Mouse (Mus musculus): ENCODE results near the gene Gm13698. TPM values are rescaled to one million over a fixed set of nuclear protein-coding genes. Genes with fewer than 3 reads are reported as not detected.

The Gm13698 gene
- not detected in 2 replicates for polyA plus RNA-seq (2012; rRNA removed)

DNA sequence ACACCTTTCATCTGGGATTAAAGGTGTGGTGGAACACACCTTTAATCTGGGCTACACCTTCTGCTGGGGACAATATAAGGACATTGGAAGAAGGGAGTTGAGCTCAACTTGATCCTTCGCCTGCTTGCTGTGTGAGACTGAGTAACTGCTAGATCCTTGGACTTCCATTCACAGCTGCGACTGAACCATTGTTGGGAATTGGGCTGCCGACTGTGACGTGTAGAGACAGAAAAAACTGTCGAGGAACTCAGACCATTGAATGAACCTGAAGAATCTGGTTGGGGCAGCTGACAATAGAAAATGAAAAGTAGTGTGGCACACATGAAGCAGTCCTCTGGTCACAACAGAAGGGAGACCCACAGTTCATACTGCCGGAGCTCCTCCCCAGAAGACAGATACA is at the start of gene Gm13698:
Gene Gm13698, plus strand, starts transcription at position 301 of the 400 bp plus-strand sequence.

DNA sequence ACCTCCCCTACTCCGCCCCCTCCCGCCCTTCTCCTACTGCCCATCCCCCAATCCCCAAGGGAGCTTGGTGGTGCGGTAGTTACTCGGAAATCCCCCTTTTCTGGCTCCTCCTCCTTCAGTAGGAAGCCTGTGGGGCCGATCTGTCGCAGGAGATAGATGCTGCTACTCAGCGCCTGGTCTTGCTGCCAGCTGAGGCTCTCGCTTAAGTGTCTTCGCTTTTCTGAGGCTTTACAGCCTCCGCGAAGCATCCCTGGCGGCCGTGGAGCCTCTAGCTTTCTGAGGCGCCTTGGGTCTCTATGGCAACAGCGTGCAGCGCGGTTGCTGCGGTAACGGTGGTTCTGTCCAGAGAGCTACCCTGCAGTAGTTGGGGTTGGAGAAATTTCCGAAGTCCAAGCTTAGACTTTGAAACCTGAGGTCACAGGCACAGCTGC is 14.5 kb upstream of the Gm13698 start, which contains the start of gene Zswim2:
Gene Zswim2, minus strand, starts transcription at position 298 of the 431 bp plus-strand sequence.

DNA sequence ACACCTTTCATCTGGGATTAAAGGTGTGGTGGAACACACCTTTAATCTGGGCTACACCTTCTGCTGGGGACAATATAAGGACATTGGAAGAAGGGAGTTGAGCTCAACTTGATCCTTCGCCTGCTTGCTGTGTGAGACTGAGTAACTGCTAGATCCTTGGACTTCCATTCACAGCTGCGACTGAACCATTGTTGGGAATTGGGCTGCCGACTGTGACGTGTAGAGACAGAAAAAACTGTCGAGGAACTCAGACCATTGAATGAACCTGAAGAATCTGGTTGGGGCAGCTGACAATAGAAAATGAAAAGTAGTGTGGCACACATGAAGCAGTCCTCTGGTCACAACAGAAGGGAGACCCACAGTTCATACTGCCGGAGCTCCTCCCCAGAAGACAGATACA is 5.7 kb downstream of the Gm13698 start, which contains the start of gene Gm13693:
Gene Gm13693, plus strand, starts transcription at position 301 of the 400 bp plus-strand sequence.

DNA sequence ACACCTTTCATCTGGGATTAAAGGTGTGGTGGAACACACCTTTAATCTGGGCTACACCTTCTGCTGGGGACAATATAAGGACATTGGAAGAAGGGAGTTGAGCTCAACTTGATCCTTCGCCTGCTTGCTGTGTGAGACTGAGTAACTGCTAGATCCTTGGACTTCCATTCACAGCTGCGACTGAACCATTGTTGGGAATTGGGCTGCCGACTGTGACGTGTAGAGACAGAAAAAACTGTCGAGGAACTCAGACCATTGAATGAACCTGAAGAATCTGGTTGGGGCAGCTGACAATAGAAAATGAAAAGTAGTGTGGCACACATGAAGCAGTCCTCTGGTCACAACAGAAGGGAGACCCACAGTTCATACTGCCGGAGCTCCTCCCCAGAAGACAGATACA is 11.5 kb downstream of the Gm13698 start, which contains the start of gene Gm13695:
Gene Gm13695, plus strand, starts transcription at position 301 of the 400 bp plus-strand sequence.

DNA sequence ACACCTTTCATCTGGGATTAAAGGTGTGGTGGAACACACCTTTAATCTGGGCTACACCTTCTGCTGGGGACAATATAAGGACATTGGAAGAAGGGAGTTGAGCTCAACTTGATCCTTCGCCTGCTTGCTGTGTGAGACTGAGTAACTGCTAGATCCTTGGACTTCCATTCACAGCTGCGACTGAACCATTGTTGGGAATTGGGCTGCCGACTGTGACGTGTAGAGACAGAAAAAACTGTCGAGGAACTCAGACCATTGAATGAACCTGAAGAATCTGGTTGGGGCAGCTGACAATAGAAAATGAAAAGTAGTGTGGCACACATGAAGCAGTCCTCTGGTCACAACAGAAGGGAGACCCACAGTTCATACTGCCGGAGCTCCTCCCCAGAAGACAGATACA is 17.3 kb downstream of the Gm13698 start, which contains the start of gene Gm13696:
Gene Gm13696, plus strand, starts transcription at position 301 of the 400 bp plus-strand sequence.

DNA sequence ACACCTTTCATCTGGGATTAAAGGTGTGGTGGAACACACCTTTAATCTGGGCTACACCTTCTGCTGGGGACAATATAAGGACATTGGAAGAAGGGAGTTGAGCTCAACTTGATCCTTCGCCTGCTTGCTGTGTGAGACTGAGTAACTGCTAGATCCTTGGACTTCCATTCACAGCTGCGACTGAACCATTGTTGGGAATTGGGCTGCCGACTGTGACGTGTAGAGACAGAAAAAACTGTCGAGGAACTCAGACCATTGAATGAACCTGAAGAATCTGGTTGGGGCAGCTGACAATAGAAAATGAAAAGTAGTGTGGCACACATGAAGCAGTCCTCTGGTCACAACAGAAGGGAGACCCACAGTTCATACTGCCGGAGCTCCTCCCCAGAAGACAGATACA is 23.1 kb downstream of the Gm13698 start, which contains the start of gene Gm13694:
Gene Gm13694, plus strand, starts transcription at position 301 of the 400 bp plus-strand sequence.

DNA sequence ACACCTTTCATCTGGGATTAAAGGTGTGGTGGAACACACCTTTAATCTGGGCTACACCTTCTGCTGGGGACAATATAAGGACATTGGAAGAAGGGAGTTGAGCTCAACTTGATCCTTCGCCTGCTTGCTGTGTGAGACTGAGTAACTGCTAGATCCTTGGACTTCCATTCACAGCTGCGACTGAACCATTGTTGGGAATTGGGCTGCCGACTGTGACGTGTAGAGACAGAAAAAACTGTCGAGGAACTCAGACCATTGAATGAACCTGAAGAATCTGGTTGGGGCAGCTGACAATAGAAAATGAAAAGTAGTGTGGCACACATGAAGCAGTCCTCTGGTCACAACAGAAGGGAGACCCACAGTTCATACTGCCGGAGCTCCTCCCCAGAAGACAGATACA is 28.9 kb downstream of the Gm13698 start, which contains the start of gene Gm13697:
Gene Gm13697, plus strand, starts transcription at position 301 of the 400 bp plus-strand sequence.

DNA sequence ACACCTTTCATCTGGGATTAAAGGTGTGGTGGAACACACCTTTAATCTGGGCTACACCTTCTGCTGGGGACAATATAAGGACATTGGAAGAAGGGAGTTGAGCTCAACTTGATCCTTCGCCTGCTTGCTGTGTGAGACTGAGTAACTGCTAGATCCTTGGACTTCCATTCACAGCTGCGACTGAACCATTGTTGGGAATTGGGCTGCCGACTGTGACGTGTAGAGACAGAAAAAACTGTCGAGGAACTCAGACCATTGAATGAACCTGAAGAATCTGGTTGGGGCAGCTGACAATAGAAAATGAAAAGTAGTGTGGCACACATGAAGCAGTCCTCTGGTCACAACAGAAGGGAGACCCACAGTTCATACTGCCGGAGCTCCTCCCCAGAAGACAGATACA is 34.8 kb downstream of the Gm13698 start, which contains the start of gene Gm13691:
Gene Gm13691, plus strand, starts transcription at position 301 of the 400 bp plus-strand sequence.

Other genes with a start within 250 kb of the Gm13698 start
- 15.0 and 16.2 TPM in 2 replicates for gene Itgav, start 231.3 kb upstream of the Gm13698 start, polyA plus RNA-seq (2012; rRNA removed)
- 61.6 and 64.3 TPM in 2 replicates for gene Fam171b, start 143.1 kb upstream of the Gm13698 start, polyA plus RNA-seq (2012; rRNA removed)
- 0.03 TPM in 1 of 2 replicates, not detected in the other for gene Zswim2, start 14.5 kb upstream of the Gm13698 start, polyA plus RNA-seq (2012; rRNA removed)
- not detected in 2 replicates for gene Gm13693, start 5.8 kb downstream of the Gm13698 start, polyA plus RNA-seq (2012; rRNA removed)
- not detected in 2 replicates for gene Gm13695, start 11.6 kb downstream of the Gm13698 start, polyA plus RNA-seq (2012; rRNA removed)
- not detected in 2 replicates for gene Gm13696, start 17.4 kb downstream of the Gm13698 start, polyA plus RNA-seq (2012; rRNA removed)
- not detected in 2 replicates for gene Gm13694, start 23.2 kb downstream of the Gm13698 start, polyA plus RNA-seq (2012; rRNA removed)
- not detected in 2 replicates for gene Gm13697, start 29.1 kb downstream of the Gm13698 start, polyA plus RNA-seq (2012; rRNA removed)
- not detected in 2 replicates for gene Gm13691, start 34.9 kb downstream of the Gm13698 start, polyA plus RNA-seq (2012; rRNA removed)

All from central nervous system, embryonic 18 days (tissue).